ENCODE assay signal across 26 mouse cellular contexts in genomic region chr1:147766094-147766493, GRCm38 (mm10).
DNase-seq lines count a peak whose midpoint lies in the region; ATAC-seq and TF ChIP-seq lines count a peak whose summit lies in the region.
"Had no signal": no experiment of that assay in that cellular context is flagged by ENCODE, and none has a peak within 500 bp of the region (broad histone marks: within the 10 kb centered on the region; RNA-seq: fewer than 3 reads in every experiment).

No protein-coding gene starts in this region.

- peak; percentile 46 for DNase-seq in forebrain, embryonic 14.5 days (ENCODE audit: low spot score)
- DNase-seq in forebrain, embryonic 11.5 days (ENCODE audit: low spot score): no peak
- peak; percentile 13 for DNase-seq in lung, embryonic 14.5 days
- no peak for DNase-seq in lung, postnatal 25 days (ENCODE audit: low spot score)
- DNase-seq in brain, adult 2 months (ENCODE audit: low read depth, low spot score): peak; percentile 1
- DNase-seq in kidney, adult 8-10 months: no peak
- DNase-seq: adrenal gland, postnatal 14 days; cerebellum, adult 2 months; cerebellum, postnatal 36 days; gastrocnemius, postnatal 10 days; kidney, adult 9 months; kidney, postnatal 10 days; layer of hippocampus, postnatal 36 days; liver; lung, postnatal 36 days; right cerebral cortex, adult 18-20 months; thymus, postnatal 4 days had no signal

- H3K27ac ChIP-seq in forebrain, embryonic 14.5 days (ENCODE audit: low read depth, low read length): no peak overlapping the region
- no peak overlapping the region for H3K27ac ChIP-seq in forebrain, embryonic 11.5 days (ENCODE audit: low read depth, low read length)
- H3K27ac ChIP-seq in lung, embryonic 14.5 days (ENCODE audit: low read depth): no peak overlapping the region
- H3K27ac ChIP-seq in forebrain, embryonic 16.5 days (ENCODE audit: low read length): no peak overlapping the region
- H3K27ac ChIP-seq: embryonic facial prominence, embryonic 13.5 days; liver, embryonic 14.5 days; lung, embryonic 15.5 days; midbrain, embryonic 12.5 days; neural tube, embryonic 12.5 days had no signal

- no peaks in the 10 kb centered on the region for H3K9me3 ChIP-seq in forebrain, embryonic 14.5 days (replicated peaks; ENCODE audit: control insufficient read depth, low read length)
- no peaks in the 10 kb centered on the region for H3K9me3 ChIP-seq in forebrain, embryonic 11.5 days (ENCODE audit: control insufficient read depth, low read length)
- no peaks in the 10 kb centered on the region for H3K9me3 ChIP-seq in lung, embryonic 14.5 days (ENCODE audit: low read depth, low read length)
- H3K9me3 ChIP-seq in forebrain, embryonic 16.5 days (ENCODE audit: control insufficient read depth, low read length): no peaks in the 10 kb centered on the region
- H3K9me3 ChIP-seq: embryonic facial prominence, embryonic 13.5 days; lung, embryonic 15.5 days; midbrain, embryonic 12.5 days; neural tube, embryonic 12.5 days had no signal

- no peak overlapping the region for H3K9ac ChIP-seq in forebrain, embryonic 14.5 days (ENCODE audit: low read length)
- H3K9ac ChIP-seq in forebrain, embryonic 11.5 days (ENCODE audit: low read length): no peak overlapping the region
- H3K9ac ChIP-seq in lung, embryonic 14.5 days: no peak overlapping the region
- no peak overlapping the region for H3K9ac ChIP-seq in forebrain, embryonic 16.5 days (replicated peaks; ENCODE audit: low read depth, low read length)
- H3K9ac ChIP-seq: embryonic facial prominence, embryonic 13.5 days; liver, embryonic 14.5 days; lung, embryonic 15.5 days; midbrain, embryonic 12.5 days; neural tube, embryonic 12.5 days had no signal

- H3K4me2 ChIP-seq in forebrain, embryonic 14.5 days (ENCODE audit: low read length): no peak overlapping the region
- no peak overlapping the region for H3K4me2 ChIP-seq in forebrain, embryonic 11.5 days (ENCODE audit: low read depth, low read length, severe bottlenecking)
- H3K4me2 ChIP-seq in lung, embryonic 14.5 days: no peak overlapping the region
- no peak overlapping the region for H3K4me2 ChIP-seq in forebrain, embryonic 16.5 days (ENCODE audit: low read length)
- H3K4me2 ChIP-seq: embryonic facial prominence, embryonic 13.5 days; lung, embryonic 15.5 days; midbrain, embryonic 12.5 days; neural tube, embryonic 12.5 days had no signal

- no peaks in the 10 kb centered on the region for H3K36me3 ChIP-seq in forebrain, embryonic 14.5 days (ENCODE audit: control insufficient read depth, insufficient read depth, low read length)
- H3K36me3 ChIP-seq in forebrain, embryonic 11.5 days (ENCODE audit: control insufficient read depth, insufficient read depth, low read length): no peaks in the 10 kb centered on the region
- no peaks in the 10 kb centered on the region for H3K36me3 ChIP-seq in lung, embryonic 14.5 days (ENCODE audit: insufficient read depth)
- no peaks in the 10 kb centered on the region for H3K36me3 ChIP-seq in forebrain, embryonic 16.5 days (ENCODE audit: control insufficient read depth, insufficient read depth)
- H3K36me3 ChIP-seq: embryonic facial prominence, embryonic 13.5 days; lung, embryonic 15.5 days; midbrain, embryonic 12.5 days; neural tube, embryonic 12.5 days had no signal

- no peaks in the 10 kb centered on the region for H3K4me1 ChIP-seq in forebrain, embryonic 14.5 days (ENCODE audit: control insufficient read depth, insufficient read depth, low read length)
- H3K4me1 ChIP-seq in forebrain, embryonic 11.5 days (replicated peaks; ENCODE audit: control insufficient read depth, insufficient read depth, low read length): no peaks in the 10 kb centered on the region
- H3K4me1 ChIP-seq in lung, embryonic 14.5 days (ENCODE audit: insufficient read depth): no peaks in the 10 kb centered on the region
- H3K4me1 ChIP-seq in forebrain, embryonic 16.5 days (replicated peaks; ENCODE audit: control insufficient read depth, insufficient read depth, low read length): no peaks in the 10 kb centered on the region
- H3K4me1 ChIP-seq: embryonic facial prominence, embryonic 13.5 days; lung, embryonic 15.5 days; midbrain, embryonic 12.5 days; neural tube, embryonic 12.5 days had no signal

- peak; percentile 54; the same call in 1 of the 2 replicates for ATAC-seq in forebrain, embryonic 14.5 days
- no peak for ATAC-seq in forebrain, embryonic 11.5 days (replicated peaks; ENCODE audit: low FRiP score)
- ATAC-seq in lung, embryonic 14.5 days (ENCODE audit: insufficient read depth): no peak
- ATAC-seq in forebrain, embryonic 16.5 days: peak; percentile 63; the same call in 1 of the 2 replicates
- ATAC-seq: CD4-positive, CD25-positive, alpha-beta regulatory T cell, adult 4 months; intestine, embryonic 16.5 days had no signal

- no peak overlapping the region for H3K4me3 ChIP-seq in forebrain, embryonic 14.5 days (ENCODE audit: low read depth, low read length)
- no peak overlapping the region for H3K4me3 ChIP-seq in forebrain, embryonic 11.5 days (ENCODE audit: low read depth, low read length)
- no peak overlapping the region for H3K4me3 ChIP-seq in lung, embryonic 14.5 days (ENCODE audit: low read depth, low read length)
- no peak overlapping the region for H3K4me3 ChIP-seq in forebrain, embryonic 16.5 days (replicated peaks; ENCODE audit: low read length)
- H3K4me3 ChIP-seq: embryonic facial prominence, embryonic 13.5 days; lung, embryonic 15.5 days; midbrain, embryonic 12.5 days; myocyte; neural tube, embryonic 12.5 days had no signal

- no peaks in the 10 kb centered on the region for H3K27me3 ChIP-seq in forebrain, embryonic 14.5 days (replicated peaks; ENCODE audit: control insufficient read depth, insufficient read depth, low read length)
- no peaks in the 10 kb centered on the region for H3K27me3 ChIP-seq in forebrain, embryonic 11.5 days (ENCODE audit: control insufficient read depth, insufficient read depth, low read length)
- H3K27me3 ChIP-seq in lung, embryonic 14.5 days (ENCODE audit: insufficient read depth, low read length): no peaks in the 10 kb centered on the region
- no peaks in the 10 kb centered on the region for H3K27me3 ChIP-seq in forebrain, embryonic 16.5 days (replicated peaks; ENCODE audit: control insufficient read depth, insufficient read depth, low read length)
- H3K27me3 ChIP-seq: embryonic facial prominence, embryonic 13.5 days; lung, embryonic 15.5 days; midbrain, embryonic 12.5 days; neural tube, embryonic 12.5 days had no signal

- WGBS in forebrain, embryonic 14.5 days: 66% methylated on average over 3 of the region's 3 CpGs
- 90% methylated on average over 3 of the region's 3 CpGs for WGBS in forebrain, embryonic 11.5 days
- 32% methylated on average over 3 of the region's 3 CpGs for WGBS in lung, embryonic 14.5 days
- WGBS in forebrain, embryonic 16.5 days: 48% methylated on average over 3 of the region's 3 CpGs

- no peak for TF ChIP-seq CTCF in lung, embryonic 14.5 days (IDR thresholded peaks at IDR 0.05; ENCODE audit: low read depth)

Comparison
In these comparisons a context has a peak if more than half of its experiments do, and no peak if none do; other contexts are left out.
1. ATAC-seq: peak in forebrain, embryonic 14.5 days (single experiment) and forebrain, embryonic 16.5 days (single experiment); none in forebrain, embryonic 11.5 days (single experiment) and lung, embryonic 14.5 days (single experiment).
2. DNase-seq: peak in forebrain, embryonic 14.5 days (single experiment), lung, embryonic 14.5 days (single experiment) and brain, adult 2 months (single experiment); none in forebrain, embryonic 11.5 days (single experiment), lung, postnatal 25 days (single experiment) and kidney, adult 8-10 months (0 of 2).